Mouse (Mus musculus): Measurements from ENCODE around the gene Slc29a1. TPM values are rescaled to one million over a fixed set of nuclear protein-coding genes. Genes with fewer than 3 reads are reported as not detected.

The Slc29a1 gene
- total RNA-seq, 2 experiments from 2014 or later: 171 to 176 TPM

DNA sequence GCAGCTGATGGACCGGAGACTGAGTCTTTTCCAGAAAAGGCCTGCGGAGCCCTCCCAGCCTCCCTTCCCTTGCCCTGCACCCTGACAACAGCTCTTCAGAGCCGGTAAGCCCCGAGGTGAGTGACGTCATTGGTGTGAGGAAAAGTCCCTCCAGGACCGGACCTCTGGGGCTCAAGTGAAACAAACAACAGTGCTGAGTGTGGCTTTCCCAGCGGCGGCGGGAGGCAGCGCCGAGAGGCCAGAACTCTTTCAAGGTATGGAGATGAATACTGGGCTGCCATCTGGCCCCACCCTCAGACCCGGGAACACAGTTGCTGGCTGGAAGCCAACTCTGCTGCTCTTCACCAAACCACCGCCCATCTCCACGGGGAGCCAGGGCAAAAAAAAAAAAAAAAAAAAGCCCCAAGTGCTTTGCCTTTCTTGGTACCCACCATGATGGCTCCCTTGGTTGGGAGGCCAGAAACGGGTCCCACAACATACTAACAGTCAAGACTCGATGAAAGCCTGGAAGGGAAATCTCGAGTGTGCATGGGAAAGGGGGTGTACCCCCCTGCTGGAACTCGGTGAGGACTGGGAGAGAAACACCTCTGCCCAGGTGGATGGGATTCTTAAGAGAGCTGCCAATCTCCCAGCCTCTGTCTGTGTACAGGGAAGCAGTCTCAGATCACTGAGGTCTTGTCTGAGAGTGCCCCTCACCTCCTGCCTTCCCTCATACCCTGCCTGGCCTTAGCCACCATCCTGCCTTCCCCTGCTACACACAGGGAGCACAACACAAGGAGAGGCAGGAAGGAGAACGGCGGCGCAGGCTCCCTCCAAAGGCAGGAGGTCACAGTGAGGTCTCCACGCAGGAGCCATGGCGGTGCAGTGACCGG is 55.2 kb downstream of the Slc29a1 start:
- ATAC-seq (replicated peaks; ENCODE audit: low FRiP score, low TSS enrichment, poor library complexity, severe bottlenecking): no peak

DNA sequence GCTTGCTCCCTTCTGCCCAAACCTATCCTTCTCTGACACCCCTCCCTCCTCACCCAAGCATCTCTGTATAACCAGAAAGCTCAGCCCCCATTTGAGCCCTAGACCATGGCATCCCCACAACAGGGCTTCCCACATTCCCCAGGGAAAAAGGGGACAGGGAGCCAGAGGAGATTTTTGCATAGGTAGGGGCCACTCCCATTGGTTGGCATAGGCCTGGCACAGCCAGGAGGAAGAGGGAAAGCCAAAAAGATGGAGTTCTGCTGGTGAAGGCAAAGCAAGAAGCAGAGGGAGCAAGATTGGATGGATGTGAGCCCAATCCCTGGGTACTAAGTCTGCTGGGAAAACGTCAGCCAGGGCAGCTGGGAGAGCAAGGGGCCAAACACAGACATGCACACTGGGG is 56.3 kb downstream of the Slc29a1 start:
- ATAC-seq (replicated peaks; ENCODE audit: low FRiP score, low TSS enrichment, poor library complexity, severe bottlenecking): no peak

DNA sequence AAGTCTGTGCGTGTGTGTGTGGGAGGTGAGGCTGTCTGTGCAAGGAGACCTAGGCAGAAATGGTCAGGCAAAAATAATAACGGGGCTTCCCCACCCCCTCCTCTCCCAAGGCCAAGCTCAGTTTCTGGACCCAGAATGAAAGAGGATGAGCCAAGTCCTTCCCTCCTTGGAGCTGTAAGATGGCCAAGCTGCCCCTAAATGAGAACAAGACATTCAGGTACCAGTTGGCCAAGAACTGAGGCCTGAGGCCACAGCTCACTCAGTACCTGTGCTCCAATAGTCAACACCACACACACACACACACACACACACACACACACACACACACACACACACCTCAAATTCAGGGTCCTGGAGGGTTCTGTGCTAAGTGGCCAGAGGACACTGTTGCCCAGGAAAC is 56.7 kb downstream of the Slc29a1 start:
- no peak for ATAC-seq (replicated peaks; ENCODE audit: low FRiP score, low TSS enrichment, poor library complexity, severe bottlenecking)

DNA sequence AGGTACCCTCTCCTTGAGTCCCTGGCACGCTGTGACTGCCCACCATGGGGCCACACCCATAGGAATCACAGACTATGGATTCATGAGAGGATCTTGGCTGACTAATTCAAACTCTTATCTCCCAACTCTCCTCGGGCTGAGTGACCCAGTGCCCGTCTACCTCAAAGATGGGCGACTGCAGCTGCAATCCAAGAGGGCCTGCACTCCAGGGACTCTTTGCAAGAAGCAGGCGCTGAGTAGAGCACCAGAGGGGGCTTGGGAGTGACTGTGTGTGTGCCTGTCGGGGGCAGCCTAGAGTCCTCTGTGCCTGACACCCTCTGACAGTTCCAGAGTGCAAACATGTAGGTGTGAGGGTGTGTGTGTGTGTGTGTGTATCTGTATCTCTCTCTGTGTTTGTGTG is 57.3 kb downstream of the Slc29a1 start:
- ATAC-seq (replicated peaks; ENCODE audit: low FRiP score, low TSS enrichment, poor library complexity, severe bottlenecking): no peak

DNA sequence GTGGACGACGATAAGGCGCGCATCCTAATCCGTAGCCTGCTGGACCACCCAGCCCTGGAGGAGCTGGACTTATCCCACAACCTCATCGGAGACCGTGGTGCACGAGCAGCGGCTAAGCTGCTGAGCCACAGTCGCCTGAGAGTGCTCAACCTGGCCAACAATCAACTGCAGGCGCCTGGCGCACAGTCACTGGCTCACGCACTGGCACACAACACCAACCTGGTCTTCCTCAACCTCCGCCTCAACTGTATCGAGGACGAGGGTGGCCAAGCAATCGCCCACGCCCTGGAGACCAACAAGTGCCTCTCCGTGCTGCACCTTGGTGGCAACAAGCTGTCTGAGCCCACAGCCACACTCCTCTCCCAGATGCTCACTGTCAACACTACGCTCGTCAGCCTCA is 59.7 kb downstream of the Slc29a1 start:
- ATAC-seq (replicated peaks; ENCODE audit: low FRiP score, low TSS enrichment, poor library complexity, severe bottlenecking): no peak

DNA sequence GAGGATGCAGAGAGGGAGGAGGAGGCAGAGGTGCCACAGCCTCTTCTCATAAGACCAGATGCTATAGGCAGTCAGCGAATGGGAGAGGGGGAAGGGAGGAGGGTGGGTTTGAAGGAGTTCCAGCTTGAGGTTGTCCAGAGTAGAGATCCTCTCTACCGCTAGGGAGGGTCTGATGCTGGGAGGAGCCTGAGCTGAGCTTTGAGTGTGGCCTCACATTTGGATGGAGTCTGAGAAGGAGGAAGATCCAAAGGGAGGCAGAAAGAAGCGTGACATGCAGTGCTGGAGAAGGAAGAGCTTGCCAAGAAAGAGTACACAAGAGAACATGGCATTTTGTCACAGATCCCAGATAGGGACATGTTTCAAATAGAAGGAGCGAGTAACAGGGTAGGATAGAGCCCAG is 61.0 kb downstream of the Slc29a1 start:
- no peak for ATAC-seq (replicated peaks; ENCODE audit: low FRiP score, low TSS enrichment, poor library complexity, severe bottlenecking)

DNA sequence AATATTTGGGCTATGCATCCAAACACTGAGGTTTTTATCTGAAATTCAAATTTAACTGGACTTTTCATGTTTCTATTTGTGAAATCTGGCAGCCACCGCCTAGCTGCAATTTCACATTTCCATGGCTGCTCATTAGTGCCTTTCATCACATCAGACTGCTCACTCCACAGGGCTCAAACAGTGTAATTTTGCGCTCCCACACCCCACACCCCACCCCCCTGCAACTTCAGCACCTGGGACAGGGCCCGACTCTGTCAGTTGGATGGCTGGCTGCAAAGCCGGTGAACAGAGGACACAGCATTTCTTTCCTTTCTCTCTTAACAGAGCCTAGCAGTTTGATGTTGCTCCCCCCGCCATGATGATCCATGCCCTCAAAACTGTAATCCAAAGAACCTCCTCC is 63.1 kb downstream of the Slc29a1 start:
- ATAC-seq (replicated peaks; ENCODE audit: low FRiP score, low TSS enrichment, poor library complexity, severe bottlenecking): peak; percentile 65

Other genes starting within 250 kb of the Slc29a1 start
- 64.4 and 65.7 TPM in 2 replicates for gene Cdc5l, start 165.9 kb downstream of the Slc29a1 start, total RNA-seq (2014; fragmentation: Nextera tagmentation)
- gene Cdc5l, start 165.9 kb downstream of the Slc29a1 start, total RNA-seq (2017): 115 and 138 TPM in 2 replicates
- gene Spats1, start 124.2 kb downstream of the Slc29a1 start, total RNA-seq (2014; fragmentation: Nextera tagmentation): not detected in 2 replicates
- not detected in 2 replicates for gene Spats1, start 124.2 kb downstream of the Slc29a1 start, total RNA-seq (2017)
- 17.5 and 20.6 TPM in 2 replicates for gene Aars2, start 92.8 kb downstream of the Slc29a1 start, total RNA-seq (2014; fragmentation: Nextera tagmentation)
- 9.8 and 13.4 TPM in 2 replicates for gene Aars2, start 92.8 kb downstream of the Slc29a1 start, total RNA-seq (2017)
- not detected in 2 replicates for gene Tcte1, start 76.2 kb downstream of the Slc29a1 start, total RNA-seq (2014; fragmentation: Nextera tagmentation)
- gene Tcte1, start 76.2 kb downstream of the Slc29a1 start, total RNA-seq (2017): not detected in 2 replicates
- gene Tmem151b, start 49.9 kb downstream of the Slc29a1 start, total RNA-seq (2014; fragmentation: Nextera tagmentation): not detected in 2 replicates
- gene Tmem151b, start 49.9 kb downstream of the Slc29a1 start, total RNA-seq (2017): not detected in 2 replicates
- gene Nfkbie, start 43.9 kb downstream of the Slc29a1 start, total RNA-seq (2014; fragmentation: Nextera tagmentation): 4.2 and 6.0 TPM in 2 replicates
- 3.2 and 3.9 TPM in 2 replicates for gene Nfkbie, start 43.9 kb downstream of the Slc29a1 start, total RNA-seq (2017)
- 46.9 and 74.5 TPM in 2 replicates for gene Slc35b2, start 35.7 kb downstream of the Slc29a1 start, total RNA-seq (2014; fragmentation: Nextera tagmentation)
- gene Slc35b2, start 35.7 kb downstream of the Slc29a1 start, total RNA-seq (2017): 27.7 and 60.3 TPM in 2 replicates
- 1,847 and 1,911 TPM in 2 replicates for gene Hsp90ab1, start 26.3 kb downstream of the Slc29a1 start, total RNA-seq (2014; fragmentation: Nextera tagmentation)
- 2,660 and 3,319 TPM in 2 replicates for gene Hsp90ab1, start 26.3 kb downstream of the Slc29a1 start, total RNA-seq (2017)
- gene Mymx, start 2.5 kb upstream of the Slc29a1 start, total RNA-seq (2014; fragmentation: Nextera tagmentation): not detected in 2 replicates
- gene Mymx, start 2.5 kb upstream of the Slc29a1 start, total RNA-seq (2017): not detected in 2 replicates
- 0.98 TPM in 1 of 2 replicates, not detected in the other for gene Capn11, start 59.7 kb upstream of the Slc29a1 start, total RNA-seq (2014; fragmentation: Nextera tagmentation)
- 0.15 TPM in 1 of 2 replicates, not detected in the other for gene Capn11, start 59.7 kb upstream of the Slc29a1 start, total RNA-seq (2017)
- gene Mrpl14, start 86.7 kb upstream of the Slc29a1 start, total RNA-seq (2014; fragmentation: Nextera tagmentation): 79.0 and 88.9 TPM in 2 replicates
- gene Mrpl14, start 86.7 kb upstream of the Slc29a1 start, total RNA-seq (2017): 9.7 and 14.4 TPM in 2 replicates
- 19.3 and 21.1 TPM in 2 replicates for gene Tmem63b, start 87.3 kb upstream of the Slc29a1 start, total RNA-seq (2014; fragmentation: Nextera tagmentation)
- 10.2 and 14.3 TPM in 2 replicates for gene Tmem63b, start 87.3 kb upstream of the Slc29a1 start, total RNA-seq (2017)
- not detected in 2 replicates for gene 1600014C23Rik, start 134.2 kb upstream of the Slc29a1 start, total RNA-seq (2014; fragmentation: Nextera tagmentation)
- not detected in 2 replicates for gene 1600014C23Rik, start 134.2 kb upstream of the Slc29a1 start, total RNA-seq (2017)

All from megakaryocyte-erythroid progenitor cell, adult 5-6 weeks (primary cell).